Mouse (Mus musculus) erythroblast, embryonic 14.5 days (primary cell): ENCODE measurements at regions not wholly inside any gene's neighbourhood (a gene's known extent, or its start where the extent isn't known, plus 50 kb on each side); places are given as distances from the start of the nearest gene placed in this dataset.

Source experiments
- GATA1 ChIP-seq: IDR thresholded peaks from 2 replicates; pipeline ENCODE4 v1.6.1; 2012; ENCODE audit warnings: low read length, inconsistent platforms, mixed read lengths
- TAL1 ChIP-seq: IDR thresholded peaks from 3 replicates; pipeline ENCODE4 v1.6.1; 2012; ENCODE audit warnings: low read length, inconsistent platforms, mixed read lengths

DNA sequence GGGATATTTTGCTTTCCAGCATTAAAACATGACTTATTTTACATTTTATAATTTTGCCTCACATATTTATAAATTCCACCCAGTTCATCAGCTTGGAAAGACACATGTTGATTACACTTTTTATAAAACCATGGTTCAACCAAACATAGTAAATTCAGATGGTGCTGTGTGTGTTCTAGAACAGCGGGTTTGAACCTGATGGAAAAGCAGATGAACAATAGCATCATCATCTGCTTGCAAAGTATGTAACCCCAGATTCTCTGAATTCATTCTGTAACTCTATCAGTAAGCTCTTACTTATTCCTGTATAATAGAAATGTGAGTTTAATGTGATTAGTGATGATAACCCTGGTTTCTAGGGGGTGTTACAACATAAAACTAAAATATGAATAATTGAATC, 517.4 kb downstream of the Ptprc start:
- TF ChIP-seq GATA1, result no peak
- TF ChIP-seq TAL1, result no peak
